Mouse (Mus musculus) limb, embryonic 11.5 days (tissue): ENCODE results near the gene Ano6. TPM values are rescaled to one million over a fixed set of nuclear protein-coding genes. Genes with fewer than 3 reads are reported as not detected.

Experiments used
- ATAC-seq: fragments of 200-750 bp; cut with Nextera tagmentation; 2 replicates; pipeline ENCODE4 v1.8.0; 2017; ENCODE audit warnings: low read depth; ENCODE audit not compliant: insufficient number of reproducible peaks, low FRiP score, low TSS enrichment
- DNase-seq: peaks from one replicate; pipeline ENCODE4 v3.0.0-alpha.2; 2015; ENCODE audit warnings: low spot score
- H3K27ac ChIP-seq: fragments of 300-500 bp; sonication (generic); replicated peaks from 2 replicates; pipeline ENCODE4 v1.5.1; 2014; ENCODE audit warnings: low read depth, mild to moderate bottlenecking, low read length
- H3K27me3 ChIP-seq: fragments of 300-500 bp; sonication (generic); 2 replicates; pipeline ENCODE4 v1.6.1; 2014; ENCODE audit warnings: mild to moderate bottlenecking, low read length, mixed read lengths; ENCODE audit not compliant: control insufficient read depth, insufficient read depth
- H3K36me3 ChIP-seq: fragments of 300-500 bp; sonication (generic); 2 replicates; pipeline ENCODE4 v1.6.1; 2014; ENCODE audit warnings: mild to moderate bottlenecking, low read length, moderate library complexity, mixed read lengths; ENCODE audit not compliant: control insufficient read depth, insufficient read depth
- H3K4me1 ChIP-seq: fragments of 300-500 bp; sonication (generic); 2 replicates; pipeline ENCODE4 v1.6.1; 2014; ENCODE audit warnings: low read length, mixed read lengths; ENCODE audit not compliant: control insufficient read depth, insufficient read depth
- H3K4me2 ChIP-seq: fragments of 300-500 bp; sonication (generic); 2 replicates; pipeline ENCODE4 v1.6.1; 2014; ENCODE audit warnings: low read depth, mild to moderate bottlenecking, moderate library complexity; ENCODE audit not compliant: severe bottlenecking
- H3K4me3 ChIP-seq: fragments of 300-500 bp; sonication (generic); 2 replicates; pipeline ENCODE4 v1.5.1; 2014; ENCODE audit warnings: low read depth, low read length
- H3K9ac ChIP-seq: fragments of 300-500 bp; sonication (generic); 2 replicates; pipeline ENCODE4 v1.6.1; 2014; ENCODE audit warnings: mild to moderate bottlenecking, low read length
- H3K9me3 ChIP-seq: fragments of 300-500 bp; sonication (generic); 2 replicates; pipeline ENCODE4 v1.6.1; 2016; ENCODE audit warnings: low read length; ENCODE audit not compliant: control insufficient read depth
- WGBS: fragments of 180-500 bp; shearing (Covaris S2); extraction: QIAGEN DNeasy Blood & Tissue Kit; methylation state at CpG from one replicate; pipeline ENCODE4 v1.1.7; 2014; 5-methylcytosine and 5-hydroxymethylcytosine counted together
- polyA plus RNA-seq: library from polyadenylated mRNA; unstranded; fragments of >200 nt; fragmentation: Nextera tagmentation; extraction: Ambion mirVana; gene quantifications from 2 replicates; pipeline ENCODE4 v1.2.1, GENCODE M21; 2014

The Ano6 gene
- polyA plus RNA-seq, 1 experiment from 2014 or later, result 41.9 TPM

- no peaks in the 10 kb centered on the region for H3K9me3 ChIP-seq
- H3K4me2 ChIP-seq, result no peak overlapping the region
- no peak overlapping the region for H3K27ac ChIP-seq
- H3K9ac ChIP-seq, result no peak overlapping the region
- no peaks in the 10 kb centered on the region for H3K4me1 ChIP-seq
- WGBS, result 78% methylated on average over 9 of the region's 9 CpGs
- no peak overlapping the region for H3K4me3 ChIP-seq
- DNase-seq (no peak), ATAC-seq (no peak)
- no peaks in the 10 kb centered on the region for H3K27me3 ChIP-seq
- no peaks in the 10 kb centered on the region for H3K36me3 ChIP-seq
Measured at GRCm38 (mm10) chr15:95920047-95920446, 129.4 kb downstream of the Ano6 start.

GRCm38 (mm10) chr15:95921072-95921471 lies 130.4 kb downstream of the Ano6 start:
- H3K4me2 ChIP-seq, result no peak overlapping the region
- no peaks in the 10 kb centered on the region for H3K9me3 ChIP-seq
- H3K36me3 ChIP-seq, result no peaks in the 10 kb centered on the region
- no peak overlapping the region for H3K9ac ChIP-seq
- 81% methylated on average over 3 of the region's 3 CpGs for WGBS
- DNase-seq (no peak), ATAC-seq (no peak)
- H3K4me3 ChIP-seq, result no peak overlapping the region
- H3K27me3 ChIP-seq, result no peaks in the 10 kb centered on the region
- H3K4me1 ChIP-seq, result no peaks in the 10 kb centered on the region
- no peak overlapping the region for H3K27ac ChIP-seq

GRCm38 (mm10) chr15:95921639-95922038 lies 131.0 kb downstream of the Ano6 start:
- H3K36me3 ChIP-seq, result no peaks in the 10 kb centered on the region
- WGBS, result 95% methylated on average over 4 of the region's 4 CpGs
- H3K4me1 ChIP-seq, result no peaks in the 10 kb centered on the region
- no peak overlapping the region for H3K4me3 ChIP-seq
- no peaks in the 10 kb centered on the region for H3K27me3 ChIP-seq
- H3K27ac ChIP-seq, result no peak overlapping the region
- H3K9ac ChIP-seq, result no peak overlapping the region
- no peak for ATAC-seq
- no peaks in the 10 kb centered on the region for H3K9me3 ChIP-seq
- no peak overlapping the region for H3K4me2 ChIP-seq
- DNase-seq, result no peak

GRCm38 (mm10) chr15:95922558-95922957 lies 131.9 kb downstream of the Ano6 start:
- no peak overlapping the region for H3K4me3 ChIP-seq
- DNase-seq (no peak), ATAC-seq (no peak)
- no peaks in the 10 kb centered on the region for H3K27me3 ChIP-seq
- no peak overlapping the region for H3K9ac ChIP-seq
- no peaks in the 10 kb centered on the region for H3K36me3 ChIP-seq
- WGBS, result 88% methylated on average over 6 of the region's 6 CpGs
- no peak overlapping the region for H3K27ac ChIP-seq
- H3K4me1 ChIP-seq, result no peaks in the 10 kb centered on the region
- H3K4me2 ChIP-seq, result no peak overlapping the region
- no peaks in the 10 kb centered on the region for H3K9me3 ChIP-seq

- DNase-seq (no peak), ATAC-seq (no peak)
- 90% methylated on average over 8 of the region's 8 CpGs for WGBS
- H3K4me2 ChIP-seq, result no peak overlapping the region
- no peak overlapping the region for H3K27ac ChIP-seq
- 0 out of 2 replicates have a peak, but pooled peaks cover 3% of the 10 kb centered on the region for H3K36me3 ChIP-seq
- H3K4me1 ChIP-seq, result no peaks in the 10 kb centered on the region
- H3K27me3 ChIP-seq, result no peaks in the 10 kb centered on the region
- no peaks in the 10 kb centered on the region for H3K9me3 ChIP-seq
- H3K4me3 ChIP-seq, result no peak overlapping the region
- no peak overlapping the region for H3K9ac ChIP-seq
Measured at GRCm38 (mm10) chr15:95925334-95925986, 134.8 kb downstream of the Ano6 start.

- H3K4me1 ChIP-seq, result no peaks in the 10 kb centered on the region
- no peak for ATAC-seq
- no peaks in the 10 kb centered on the region for H3K27me3 ChIP-seq
- H3K36me3 ChIP-seq, result peaks cover 3% of the 10 kb centered on the region; the same call in 1 of the 2 replicates
- H3K9me3 ChIP-seq, result no peaks in the 10 kb centered on the region
- no peak overlapping the region for H3K4me3 ChIP-seq
- 93% methylated on average over 6 of the region's 6 CpGs for WGBS
- H3K9ac ChIP-seq, result no peak overlapping the region
- H3K27ac ChIP-seq, result no peak overlapping the region
- no peak overlapping the region for H3K4me2 ChIP-seq
- no peak for DNase-seq
Measured at GRCm38 (mm10) chr15:95929087-95929486, 138.4 kb downstream of the Ano6 start.

- no peak overlapping the region for H3K9ac ChIP-seq
- no peak overlapping the region for H3K4me3 ChIP-seq
- H3K36me3 ChIP-seq, result peaks cover 3% of the 10 kb centered on the region; the same call in 1 of the 2 replicates
- no peaks in the 10 kb centered on the region for H3K9me3 ChIP-seq
- no peaks in the 10 kb centered on the region for H3K27me3 ChIP-seq
- 59% methylated on average over 16 of the region's 16 CpGs for WGBS
- ATAC-seq, result no peak
- no peak overlapping the region for H3K4me2 ChIP-seq
- no peak overlapping the region for H3K27ac ChIP-seq
- DNase-seq, result no peak
- H3K4me1 ChIP-seq, result no peaks in the 10 kb centered on the region
Measured at GRCm38 (mm10) chr15:95931013-95931775, 140.6 kb downstream of the Ano6 start.

- Histone ChIP-seq H3K4me3 (no peak overlapping the region), H3K27me3 (no peaks in the 10 kb centered on the region), H3K36me3 (peaks cover 3% of the 10 kb centered on the region; the same call in 1 of the 2 replicates), H3K9ac (no peak overlapping the region), H3K4me1 (no peaks in the 10 kb centered on the region), H3K27ac (no peak overlapping the region), H3K9me3 (no peaks in the 10 kb centered on the region), H3K4me2 (no peak overlapping the region)
- ATAC-seq, result no peak
- WGBS, result 95% methylated on average over 5 of the region's 5 CpGs
- DNase-seq, result no peak
Measured at GRCm38 (mm10) chr15:95932358-95932757, 141.7 kb downstream of the Ano6 start.
